In genomic region chr16:19766107-19766506, GRCm38 (mm10) we compare ENCODE assay signal across 20 mouse cellular contexts. TPM values are rescaled to one million over a fixed set of nuclear protein-coding genes. Genes with fewer than 3 reads are reported as not detected.
DNase-seq lines count a peak whose midpoint lies in the region; ATAC-seq and TF ChIP-seq lines count a peak whose summit lies in the region.
"Had no signal": no experiment of that assay in that cellular context is flagged by ENCODE, and none has a peak within 500 bp of the region (broad histone marks: within the 10 kb centered on the region; RNA-seq: fewer than 3 reads in every experiment).

No protein-coding gene starts in this region.

- no peak for DNase-seq in kidney, adult 2 months
- DNase-seq in midbrain, postnatal 0 days (ENCODE audit: low spot score) = no peak
- DNase-seq in midbrain, embryonic 10.5 days (ENCODE audit: low spot score) = no peak
- peak; percentile 10 for DNase-seq in CH12.LX (ENCODE audit: extremely low read depth)
- peak; percentile 63 for DNase-seq in ZHBTc4 (ENCODE audit: low read depth, low spot score)
- no peak for DNase-seq in gastrocnemius, postnatal 10 days
- DNase-seq: cerebellum, adult 9-10 months; gastrocnemius, postnatal 36 days; kidney, adult 9 months; lung, postnatal 10 days had no signal

- no peak for TF ChIP-seq POLR2A in kidney, adult 2 months (IDR thresholded peaks at IDR 0.05; ENCODE audit: low read depth, low read length)
- TF ChIP-seq POLR2A in CH12.LX (IDR thresholded peaks at IDR 0.05; ENCODE audit: low read depth, low read length) = no peak

- no peaks in the 10 kb centered on the region for H3K36me3 ChIP-seq in kidney, adult 2 months (ENCODE audit: control insufficient read depth, insufficient read depth, low read length)
- peaks cover 32% of the 10 kb centered on the region for H3K36me3 ChIP-seq in kidney, embryonic 14.5 days (ENCODE audit: control insufficient read depth, insufficient read depth, low read length)
- H3K36me3 ChIP-seq in midbrain, postnatal 0 days (ENCODE audit: insufficient read depth, low read length) = peaks cover 25% of the 10 kb centered on the region
- peaks cover 73% of the 10 kb centered on the region for H3K36me3 ChIP-seq in midbrain, embryonic 10.5 days
- peaks cover 0 to 14% of the 10 kb centered on the region in 2 experiments for H3K36me3 ChIP-seq in CH12.LX (replicated peaks in 1 of 2; ENCODE audit: control insufficient read depth in 1 of 2, insufficient read depth in 1 of 2, low read length in 1 of 2)
- H3K36me3 ChIP-seq in hindbrain, embryonic 12.5 days = peaks cover 56% of the 10 kb centered on the region

- ATAC-seq in kidney, embryonic 14.5 days (ENCODE audit: low FRiP score, low TSS enrichment) = no peak
- no peak for ATAC-seq in midbrain, postnatal 0 days (ENCODE audit: low FRiP score)
- no peak for ATAC-seq in hindbrain, embryonic 12.5 days (ENCODE audit: low FRiP score)
- ATAC-seq: hindbrain, postnatal 0 days had no signal

- no peak overlapping the region for H3K27ac ChIP-seq in kidney, adult 2 months (ENCODE audit: insufficient read depth, low read depth, low read length)
- no peak overlapping the region for H3K27ac ChIP-seq in kidney, embryonic 14.5 days (ENCODE audit: low read depth, low read length)
- H3K27ac ChIP-seq in midbrain, postnatal 0 days (ENCODE audit: low read depth, low read length) = no peak overlapping the region
- H3K27ac ChIP-seq in midbrain, embryonic 10.5 days (replicated peaks) = no peak overlapping the region
- no peak overlapping the region for H3K27ac ChIP-seq in CH12.LX (ENCODE audit: insufficient read depth, low read depth)
- H3K27ac ChIP-seq in hindbrain, embryonic 12.5 days = no peak overlapping the region
- H3K27ac ChIP-seq: embryonic facial prominence, embryonic 15.5 days; forebrain, embryonic 10.5 days; hindbrain, postnatal 0 days had no signal

- no peaks in the 10 kb centered on the region for H3K27me3 ChIP-seq in kidney, adult 2 months (replicated peaks; ENCODE audit: control insufficient read depth, insufficient read depth, low read length)
- no peaks in the 10 kb centered on the region for H3K27me3 ChIP-seq in kidney, embryonic 14.5 days (ENCODE audit: control insufficient read depth, insufficient read depth, low read length)
- H3K27me3 ChIP-seq in midbrain, postnatal 0 days (ENCODE audit: insufficient read depth, low read length) = no peaks in the 10 kb centered on the region
- no peaks in the 10 kb centered on the region for H3K27me3 ChIP-seq in midbrain, embryonic 10.5 days (ENCODE audit: low read depth, poor library complexity, severe bottlenecking)
- peaks cover 6% of the 10 kb centered on the region for H3K27me3 ChIP-seq in CH12.LX (replicated peaks)
- H3K27me3 ChIP-seq in hindbrain, embryonic 12.5 days = no peaks in the 10 kb centered on the region
- H3K27me3 ChIP-seq: embryonic facial prominence, embryonic 15.5 days had no signal

- H3K79me2 ChIP-seq in CH12.LX (replicated peaks; ENCODE audit: control insufficient read depth, extremely low read depth, insufficient read depth, poor library complexity, severe bottlenecking) = no peaks in the 10 kb centered on the region; the same call in 1 of the 2 replicates

- H3K4me3 ChIP-seq in kidney, adult 2 months (ENCODE audit: insufficient read depth, low read depth, low read length) = no peak overlapping the region
- H3K4me3 ChIP-seq in kidney, embryonic 14.5 days (ENCODE audit: low read length) = no peak overlapping the region
- H3K4me3 ChIP-seq in midbrain, postnatal 0 days (ENCODE audit: low read depth, low read length) = no peak overlapping the region
- H3K4me3 ChIP-seq in midbrain, embryonic 10.5 days = no peak overlapping the region
- H3K4me3 ChIP-seq in CH12.LX (replicated peaks in 1 of 3; ENCODE audit: low read depth in 2 of 3, low read length in 2 of 3, poor library complexity in 1 of 3) = no peak overlapping the region
- no peak overlapping the region for H3K4me3 ChIP-seq in hindbrain, embryonic 12.5 days
- H3K4me3 ChIP-seq: embryonic facial prominence, embryonic 15.5 days; forebrain, embryonic 10.5 days had no signal

- dilution Hi-C loops in CH12.LX (cut with MboI; ENCODE audit: extremely low pct_ligation_motif_present, extremely low pct_unique_long_range_greater_than_20kb, low sequenced_read_pairs) = no loop called here

- TF ChIP-seq EP300 in CH12.LX (IDR thresholded peaks at IDR 0.05; ENCODE audit: low read length) = no peak

- H3K4me1 ChIP-seq in kidney, adult 2 months (ENCODE audit: control insufficient read depth, insufficient read depth, low read length) = no peaks in the 10 kb centered on the region
- H3K4me1 ChIP-seq in kidney, embryonic 14.5 days (ENCODE audit: control insufficient read depth, insufficient read depth, low read length) = no peaks in the 10 kb centered on the region
- no peaks in the 10 kb centered on the region for H3K4me1 ChIP-seq in midbrain, postnatal 0 days (ENCODE audit: insufficient read depth, low read length)
- H3K4me1 ChIP-seq in midbrain, embryonic 10.5 days = peaks cover 20% of the 10 kb centered on the region
- peaks cover 2 to 23% of the 10 kb centered on the region in 2 experiments; a peak in 3 of 4 replicates for H3K4me1 ChIP-seq in CH12.LX (ENCODE audit: control insufficient read depth in 1 of 2, insufficient read depth in 2 of 2)
- peaks cover 11% of the 10 kb centered on the region for H3K4me1 ChIP-seq in hindbrain, embryonic 12.5 days

- in situ Hi-C loops in CH12.LX (cut with MboI; ENCODE audit: low pct_ligation_motif_present, low pct_unique_long_range_greater_than_20kb, low sequenced_read_pairs) = no loop called here

- WGBS in kidney, adult 2 months = 99% methylated on average over 3 of the region's 3 CpGs
- WGBS in kidney, embryonic 14.5 days = 93% methylated on average over 3 of the region's 3 CpGs
- WGBS in midbrain, postnatal 0 days = 98% methylated on average over 3 of the region's 3 CpGs
- 98% methylated on average over 3 of the region's 3 CpGs for WGBS in midbrain, embryonic 10.5 days
- WGBS in hindbrain, embryonic 12.5 days = 96% methylated on average over 3 of the region's 3 CpGs

- H3K9ac ChIP-seq in kidney, embryonic 14.5 days (ENCODE audit: low read depth, low read length) = no peak overlapping the region
- no peak overlapping the region for H3K9ac ChIP-seq in midbrain, postnatal 0 days (replicated peaks; ENCODE audit: low read length, poor library complexity, severe bottlenecking)
- no peak overlapping the region for H3K9ac ChIP-seq in CH12.LX (ENCODE audit: insufficient read depth, low read depth)
- no peak overlapping the region for H3K9ac ChIP-seq in hindbrain, embryonic 12.5 days
- H3K9ac ChIP-seq: embryonic facial prominence, embryonic 15.5 days had no signal

- H3K9me3 ChIP-seq in kidney, embryonic 14.5 days (ENCODE audit: control insufficient read depth, low read length) = no peaks in the 10 kb centered on the region
- no peaks in the 10 kb centered on the region for H3K9me3 ChIP-seq in midbrain, postnatal 0 days (ENCODE audit: low read length)
- H3K9me3 ChIP-seq in midbrain, embryonic 10.5 days (replicated peaks) = peaks cover 11% of the 10 kb centered on the region
- peaks cover 5% of the 10 kb centered on the region for H3K9me3 ChIP-seq in CH12.LX (replicated peaks; ENCODE audit: low read length)
- no peaks in the 10 kb centered on the region for H3K9me3 ChIP-seq in hindbrain, embryonic 12.5 days (replicated peaks)
- H3K9me3 ChIP-seq: embryonic facial prominence, embryonic 15.5 days had no signal

- TF ChIP-seq RAD21 in CH12.LX (IDR thresholded peaks at IDR 0.05; ENCODE audit: low read depth, low read length) = no peak; the same call in 1 of the 2 replicates

- no peak overlapping the region for H3K4me2 ChIP-seq in kidney, embryonic 14.5 days (replicated peaks; ENCODE audit: low read depth, low read length)
- H3K4me2 ChIP-seq in midbrain, postnatal 0 days (ENCODE audit: low read depth, low read length, poor library complexity, severe bottlenecking) = no peak overlapping the region
- H3K4me2 ChIP-seq in CH12.LX (ENCODE audit: insufficient read depth, low read depth, poor library complexity, severe bottlenecking) = no peak overlapping the region
- no peak overlapping the region for H3K4me2 ChIP-seq in hindbrain, embryonic 12.5 days (replicated peaks)
- H3K4me2 ChIP-seq: embryonic facial prominence, embryonic 15.5 days; heart, embryonic 11.5 days had no signal

- TF ChIP-seq CTCF in kidney, adult 2 months (conservative IDR thresholded peaks at IDR 0.05; ENCODE audit: insufficient read depth, insufficient read length, low read depth, low read length) = 0 out of 2 replicates have a peak, but pooled peaks have one; percentile 2
- peak; percentile 27 for TF ChIP-seq CTCF in midbrain, postnatal 0 days (IDR thresholded peaks at IDR 0.05)
- peak in 1 of 2 experiments; percentile 34; a peak in 1 of 4 replicates for TF ChIP-seq CTCF in CH12.LX (conservative IDR thresholded peaks at IDR 0.05 in 1 of 2, IDR thresholded peaks at IDR 0.05 in 1 of 2; ENCODE audit: low read depth in 2 of 2, low read length in 2 of 2)

TF ChIP-seq in CH12.LX, 34 proteins besides CTCF, POLR2A, EP300 and RAD21 (continues in another document):
- TF ChIP-seq MAZ (IDR thresholded peaks at IDR 0.05; ENCODE audit: low read depth, low read length) (no peak), ELF1 (IDR thresholded peaks at IDR 0.05; ENCODE audit: low read depth, low read length) (no peak)

RNA-seq across cellular contexts. Expression of gene B3gnt5, which starts 6.1 kb away (rescaled TPM):
- polyA plus RNA-seq in kidney, adult 2 months (2012; rRNA removed) = 0.15 and 0.84 TPM in 2 replicates
- polyA plus RNA-seq in kidney, embryonic 14.5 days (2014; fragmentation: Nextera tagmentation; extraction: Ambion mirVana) = 15.5 and 21.9 TPM in 2 replicates
- total RNA-seq in midbrain, postnatal 0 days (2014; rRNA removed) = 32.9 and 42.6 TPM in 2 replicates
- 23.9 and 27.2 TPM in 2 replicates for polyA plus RNA-seq in midbrain, postnatal 0 days (2015; fragmentation: Nextera tagmentation; extraction: Ambion mirVana)
- polyA plus RNA-seq in midbrain, embryonic 10.5 days (2016; fragmentation: Nextera tagmentation; extraction: Ambion mirVana) = 43.2 and 43.4 TPM in 2 replicates
- total RNA-seq in CH12.LX (2012; rRNA removed) (1.6 and 1.9 TPM in 2 replicates), CH12.LX (2014; rRNA removed) (6.3 and 6.5 TPM in 2 replicates)
- polyA plus RNA-seq in CH12.LX (2012; ENCODE audit: insufficient read length, low read depth) = 3.1 and 3.4 TPM in 2 replicates
- total RNA-seq in gastrocnemius, postnatal 10 days (2021) = 1 to 10 TPM; 3.0 to 3.4 TPM
- polyA plus RNA-seq in hindbrain, embryonic 12.5 days (2016; fragmentation: Nextera tagmentation; extraction: Ambion mirVana) = 48.3 and 51.1 TPM in 2 replicates

RNA-seq across cellular contexts. Expression of gene Lamp3, which starts 59.9 kb away (rescaled TPM):
- 0.03 TPM in 1 of 2 replicates, not detected in the other for polyA plus RNA-seq in kidney, adult 2 months (2012; rRNA removed)
- 0.06 TPM in 1 of 2 replicates, not detected in the other for polyA plus RNA-seq in kidney, embryonic 14.5 days (2014; fragmentation: Nextera tagmentation; extraction: Ambion mirVana)
- not detected in 2 replicates for total RNA-seq in midbrain, postnatal 0 days (2014; rRNA removed)
- 0.05 TPM in 1 of 2 replicates, not detected in the other for polyA plus RNA-seq in midbrain, postnatal 0 days (2015; fragmentation: Nextera tagmentation; extraction: Ambion mirVana)
- 0.04 TPM in 1 of 2 replicates, not detected in the other for polyA plus RNA-seq in midbrain, embryonic 10.5 days (2016; fragmentation: Nextera tagmentation; extraction: Ambion mirVana)
- total RNA-seq in CH12.LX (2012; rRNA removed) (0.04 TPM in 1 of 2 replicates, not detected in the other), CH12.LX (2014; rRNA removed) (0.26 TPM in 2 replicates)
- polyA plus RNA-seq in CH12.LX (2012; ENCODE audit: insufficient read length, low read depth) = 0.11 and 0.16 TPM in 2 replicates
- under 1 TPM in 1 of 2 experiments, not detected in 1; 0.09 TPM for total RNA-seq in gastrocnemius, postnatal 10 days (2021)
- polyA plus RNA-seq in hindbrain, embryonic 12.5 days (2016; fragmentation: Nextera tagmentation; extraction: Ambion mirVana) = not detected in 2 replicates
- total RNA-seq: gastrocnemius, postnatal 36 days; hindbrain, postnatal 0 days; liver, adult 2 months; megakaryocyte-erythroid progenitor cell, adult 5-6 weeks had no signal
- polyA plus RNA-seq: embryonic facial prominence, embryonic 15.5 days; forebrain, embryonic 10.5 days; frontal cortex, adult 2 months; hindbrain, postnatal 0 days; liver, adult 2 months; stomach, embryonic 14.5 days had no signal

Comparison
In these comparisons a context has a peak if more than half of its experiments do, and no peak if none do; other contexts are left out.
1. DNase-seq: peak in CH12.LX (single experiment) and ZHBTc4 (single experiment); none in kidney, adult 2 months (single experiment), midbrain, postnatal 0 days (single experiment), midbrain, embryonic 10.5 days (single experiment) and gastrocnemius, postnatal 10 days (single experiment).